Mouse (Mus musculus) thymus, postnatal 10 days (tissue): Measurements from ENCODE around the gene Gm49630.
"Not testable (repeated sequence)": the region's sequence is repeated elsewhere in the genome, so short reads cannot be mapped to it uniquely, and the experiment has no call there.

Experiments
- DNase-seq, 2 experiments: peaks; one replicate each; pipeline ENCODE4 v3.0.0; 2021; ENCODE audit warnings: low spot score in 2 of 2

Gm49630 gene

GRCm38 (mm10) chr17:7366676-7367374 lies 5.0 kb downstream of the Gm49630 start:
- DNase-seq = not testable (repeated sequence)

GRCm38 (mm10) chr17:7366265-7366664 lies 5.5 kb downstream of the Gm49630 start:
- not testable (repeated sequence) for DNase-seq

GRCm38 (mm10) chr17:7365615-7366014 lies 6.2 kb downstream of the Gm49630 start:
- not testable (repeated sequence) for DNase-seq

GRCm38 (mm10) chr17:7360749-7361465 lies 10.9 kb downstream of the Gm49630 start:
- DNase-seq = not testable (repeated sequence)

GRCm38 (mm10) chr17:7359806-7360205 lies 12.0 kb downstream of the Gm49630 start:
- not testable (repeated sequence) for DNase-seq

GRCm38 (mm10) chr17:7352596-7352995 lies 19.2 kb downstream of the Gm49630 start, which contains the start of gene Ttll2:
TSS of gene Ttll2 (minus strand) at chr17:7352696.
- DNase-seq = not testable (repeated sequence)

GRCm38 (mm10) chr17:7348765-7349164 lies 23.0 kb downstream of the Gm49630 start:
- not testable (repeated sequence) for DNase-seq

GRCm38 (mm10) chr17:7337381-7337780 lies 34.4 kb downstream of the Gm49630 start:
- DNase-seq = not testable (repeated sequence)

- DNase-seq = not testable (repeated sequence)
Measured at GRCm38 (mm10) chr17:7332745-7333144, 39.0 kb downstream of the Gm49630 start.

GRCm38 (mm10) chr17:7326415-7326814 lies 45.4 kb downstream of the Gm49630 start:
- DNase-seq = not testable (repeated sequence)

GRCm38 (mm10) chr17:7324346-7324745 lies 47.4 kb downstream of the Gm49630 start, which contains the start of gene Tcp10a:
TSS of gene Tcp10a (plus strand) at chr17:7324646.
- not testable (repeated sequence) for DNase-seq

- DNase-seq = not testable (repeated sequence)
Measured at GRCm38 (mm10) chr17:7319789-7320188, 52.0 kb downstream of the Gm49630 start.

GRCm38 (mm10) chr17:7315693-7316382 lies 55.9 kb downstream of the Gm49630 start:
- DNase-seq = not testable (repeated sequence)

GRCm38 (mm10) chr17:7306278-7307196 lies 65.2 kb downstream of the Gm49630 start:
- DNase-seq = not testable (repeated sequence)
